Mouse (Mus musculus) limb, embryonic 12.5 days (tissue): ENCODE results near the gene Ppm1g. TPM values are rescaled to one million over a fixed set of nuclear protein-coding genes. Genes with fewer than 3 reads are reported as not detected.

Experiments used
- ATAC-seq: fragments of 200-750 bp; cut with Nextera tagmentation; 2 replicates; pipeline ENCODE4 v1.8.0; 2017; ENCODE audit warnings: low read depth, moderate TSS enrichment; ENCODE audit not compliant: insufficient number of reproducible peaks, insufficient read depth, low FRiP score, low TSS enrichment
- H3K27ac ChIP-seq: fragments of 300-500 bp; sonication (generic); 2 replicates; pipeline ENCODE4 v1.5.1; 2016; ENCODE audit warnings: mild to moderate bottlenecking, moderate library complexity
- H3K27me3 ChIP-seq: fragments of 300-500 bp; sonication (generic); 2 replicates; pipeline ENCODE4 v1.6.1; 2016; ENCODE audit warnings: mild to moderate bottlenecking, moderate library complexity
- H3K36me3 ChIP-seq: fragments of 300-500 bp; sonication (generic); 2 replicates; pipeline ENCODE4 v1.6.1; 2016; ENCODE audit warnings: mild to moderate bottlenecking, moderate library complexity
- H3K4me1 ChIP-seq: fragments of 300-500 bp; sonication (generic); replicated peaks from 2 replicates; pipeline ENCODE4 v1.6.1; 2016
- H3K4me2 ChIP-seq: fragments of 300-500 bp; sonication (generic); 2 replicates; pipeline ENCODE4 v1.6.1; 2016; ENCODE audit warnings: mild to moderate bottlenecking, moderate library complexity
- H3K4me3 ChIP-seq: fragments of 300-500 bp; sonication (generic); replicated peaks from 2 replicates; pipeline ENCODE4 v1.5.1; 2016; ENCODE audit warnings: mild to moderate bottlenecking
- H3K9ac ChIP-seq: fragments of 300-500 bp; sonication (generic); replicated peaks from 2 replicates; pipeline ENCODE4 v1.6.1; 2016; ENCODE audit warnings: mild to moderate bottlenecking, moderate library complexity
- H3K9me3 ChIP-seq: fragments of 300-500 bp; sonication (generic); 2 replicates; pipeline ENCODE4 v1.6.1; 2016; ENCODE audit warnings: mild to moderate bottlenecking, moderate library complexity
- WGBS: fragments of 180-500 bp; shearing (Covaris S2); methylation state at CpG from one replicate; pipeline ENCODE4 v1.1.7; 2016; 5-methylcytosine and 5-hydroxymethylcytosine counted together
- polyA plus RNA-seq: library from polyadenylated mRNA; unstranded; fragments of >200 nt; fragmentation: Nextera tagmentation; extraction: Ambion mirVana; gene quantifications from 2 replicates; pipeline ENCODE4 v1.2.1, GENCODE M21; 2016

Ppm1g gene
- polyA plus RNA-seq, 1 experiment from 2014 or later: 153 TPM

- H3K27ac ChIP-seq: no peak overlapping the region
Measured at GRCm38 (mm10) chr5:31199321-31199892, 21.1 kb downstream of the Ppm1g start.

GRCm38 (mm10) chr5:31198616-31199320 is 21.7 kb downstream of the Ppm1g start:
- peaks cover 5% of the 10 kb centered on the region for H3K9me3 ChIP-seq
- no peak overlapping the region for H3K4me2 ChIP-seq
- H3K36me3 ChIP-seq: peaks cover 77% of the 10 kb centered on the region
- no peak overlapping the region for H3K4me3 ChIP-seq
- WGBS: 83% methylated on average over 5 of the region's 5 CpGs
- H3K9ac ChIP-seq: no peak overlapping the region
- H3K27ac ChIP-seq: no peak overlapping the region
- ATAC-seq: no peak
- peaks cover 26% of the 10 kb centered on the region for H3K4me1 ChIP-seq
- H3K27me3 ChIP-seq: no peaks in the 10 kb centered on the region

More at GRCm38 (mm10) chr5:31199321-31199892, 21.1 kb downstream of the Ppm1g start:
- Histone ChIP-seq H3K4me3 (0 out of 2 replicates have a peak overlapping the region, but pooled peaks have one; percentile 84), H3K9ac (no peak overlapping the region), H3K4me1 (peaks cover 19% of the 10 kb centered on the region), H3K27me3 (no peaks in the 10 kb centered on the region), H3K4me2 (no peak overlapping the region), H3K36me3 (peaks cover 83% of the 10 kb centered on the region), H3K9me3 (peaks cover 5% of the 10 kb centered on the region)
- 91% methylated on average over 19 of the region's 19 CpGs for WGBS
- ATAC-seq: no peak

- peaks cover 72% of the 10 kb centered on the region for H3K36me3 ChIP-seq
- WGBS: 84% methylated on average over 9 of the region's 9 CpGs
- no peak overlapping the region for H3K4me2 ChIP-seq
- no peak overlapping the region for H3K4me3 ChIP-seq
- no peak for ATAC-seq
- H3K4me1 ChIP-seq: peaks cover 26% of the 10 kb centered on the region
- no peak overlapping the region for H3K27ac ChIP-seq
- no peaks in the 10 kb centered on the region for H3K27me3 ChIP-seq
- no peak overlapping the region for H3K9ac ChIP-seq
- H3K9me3 ChIP-seq: peaks cover 5% of the 10 kb centered on the region
Measured at GRCm38 (mm10) chr5:31198170-31198569, 22.3 kb downstream of the Ppm1g start.

GRCm38 (mm10) chr5:31197072-31197471 is 23.4 kb downstream of the Ppm1g start:
- no peak for ATAC-seq
- Histone ChIP-seq H3K27me3 (no peaks in the 10 kb centered on the region), H3K36me3 (peaks cover 65% of the 10 kb centered on the region), H3K9ac (no peak overlapping the region), H3K4me1 (peaks cover 23% of the 10 kb centered on the region), H3K4me2 (no peak overlapping the region), H3K9me3 (peaks cover 5% of the 10 kb centered on the region), H3K27ac (no peak overlapping the region), H3K4me3 (0 out of 2 replicates have a peak overlapping the region, but pooled peaks have one; percentile 1)
- 91% methylated on average over 12 of the region's 12 CpGs for WGBS

- 92% methylated on average over 10 of the region's 10 CpGs for WGBS
- no peak for ATAC-seq
- Histone ChIP-seq H3K36me3 (peaks cover 68% of the 10 kb centered on the region), H3K27ac (no peak overlapping the region), H3K4me2 (no peak overlapping the region), H3K4me3 (no peak overlapping the region), H3K27me3 (no peaks in the 10 kb centered on the region), H3K9me3 (peaks cover 5% of the 10 kb centered on the region), H3K4me1 (peaks cover 29% of the 10 kb centered on the region), H3K9ac (no peak overlapping the region)
Measured at GRCm38 (mm10) chr5:31196207-31196606, 24.3 kb downstream of the Ppm1g start.

- 93% methylated on average over 4 of the region's 4 CpGs for WGBS
- no peak for ATAC-seq
Measured at GRCm38 (mm10) chr5:31195671-31196070, 24.8 kb downstream of the Ppm1g start.

GRCm38 (mm10) chr5:31194486-31195485 is 25.7 kb downstream of the Ppm1g start:
- H3K27ac ChIP-seq: no peak overlapping the region
- H3K4me1 ChIP-seq: peaks cover 19% of the 10 kb centered on the region
- H3K4me3 ChIP-seq: peak overlapping the region; percentile 87
- no peak for ATAC-seq
- H3K4me2 ChIP-seq: peak overlapping the region; percentile 88
- H3K27me3 ChIP-seq: no peaks in the 10 kb centered on the region
- no peaks in the 10 kb centered on the region for H3K9me3 ChIP-seq
- H3K36me3 ChIP-seq: peaks cover 71% of the 10 kb centered on the region
- 91% methylated on average over 16 of the region's 16 CpGs for WGBS
- no peak overlapping the region for H3K9ac ChIP-seq

More at GRCm38 (mm10) chr5:31195671-31196070, 24.8 kb downstream of the Ppm1g start:
- Histone ChIP-seq H3K27me3 (no peaks in the 10 kb centered on the region), H3K9ac (no peak overlapping the region), H3K9me3 (peaks cover 5% of the 10 kb centered on the region), H3K36me3 (peaks cover 71% of the 10 kb centered on the region), H3K4me2 (no peak overlapping the region), H3K4me3 (no peak overlapping the region), H3K4me1 (peaks cover 24% of the 10 kb centered on the region), H3K27ac (no peak overlapping the region)

- no peak for ATAC-seq
- Histone ChIP-seq H3K4me3 (peak overlapping the region; percentile 87), H3K27me3 (no peaks in the 10 kb centered on the region), H3K9ac (peak overlapping the region; percentile 87), H3K4me2 (peak overlapping the region; percentile 88), H3K36me3 (peaks cover 69% of the 10 kb centered on the region), H3K27ac (peak overlapping the region; percentile 86), H3K9me3 (no peaks in the 10 kb centered on the region), H3K4me1 (peaks cover 19% of the 10 kb centered on the region)
- WGBS: 12% methylated on average over 25 of the region's 25 CpGs
Measured at GRCm38 (mm10) chr5:31193631-31194281, 26.7 kb downstream of the Ppm1g start.

- H3K27ac ChIP-seq: peak within 1 kb of the TSS; percentile 86
- peak within 1 kb of the TSS; percentile 87 for H3K9ac ChIP-seq
- ATAC-seq: peak; percentile 96
- H3K36me3 ChIP-seq: peaks cover 69% of the 10 kb centered on the region
- H3K4me1 ChIP-seq: peaks cover 19% of the 10 kb centered on the region
- H3K4me3 ChIP-seq: peak within 1 kb of the TSS; percentile 87
- H3K9me3 ChIP-seq: no peaks in the 10 kb centered on the region
- no peaks in the 10 kb centered on the region for H3K27me3 ChIP-seq
- peak within 1 kb of the TSS; percentile 88 for H3K4me2 ChIP-seq
- under 1% methylated on average over 48 of the region's 48 CpGs for WGBS
Measured at GRCm38 (mm10) chr5:31192939-31193630, 27.4 kb downstream of the Ppm1g start, which contains the start of the genes Snx17 and Eif2b4. Snx17 (plus strand) TSS chr5:31193227. Eif2b4 (minus strand) TSS chr5:31193430.
